Mouse (Mus musculus) brain, embryonic 18.5 days (tissue): ENCODE measurements at regions not wholly inside any gene's neighbourhood (a gene's known extent, or its start where the extent isn't known, plus 50 kb on each side); places are given as distances from the start of the nearest gene placed in this dataset.
A peak's percentile ranks its signal among the peaks of the same experiment; 100 is the strongest.

Experiments
- DNase-seq: peaks from one replicate; pipeline ENCODE4 v3.0.0-alpha.2; 2012; ENCODE audit warnings: low read depth, low spot score

GRCm38 (mm10) chr13:86657051-86657450, 610.3 kb upstream of the Cox7c start:
- no peak for DNase-seq

DNA sequence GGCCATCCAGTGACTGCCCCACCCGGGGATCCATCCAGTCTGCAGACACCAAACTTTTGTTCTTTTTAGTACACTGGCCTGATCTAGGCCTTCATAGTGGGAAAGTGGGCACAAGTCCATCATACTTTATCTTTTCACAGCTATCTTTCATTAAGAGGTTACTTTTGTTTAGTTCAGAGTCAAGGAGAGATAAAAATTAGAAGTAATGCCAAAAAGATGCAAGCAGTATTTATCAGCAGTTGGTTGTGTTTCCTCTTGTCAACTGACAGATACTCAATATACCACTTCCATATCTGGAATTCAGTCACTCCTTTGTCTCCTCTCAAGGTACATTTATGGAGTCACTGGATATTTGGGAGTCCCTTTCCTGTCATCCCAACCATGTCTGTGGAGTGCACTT, 575.1 kb upstream of the Cox7c start:
- DNase-seq, result no peak

DNA sequence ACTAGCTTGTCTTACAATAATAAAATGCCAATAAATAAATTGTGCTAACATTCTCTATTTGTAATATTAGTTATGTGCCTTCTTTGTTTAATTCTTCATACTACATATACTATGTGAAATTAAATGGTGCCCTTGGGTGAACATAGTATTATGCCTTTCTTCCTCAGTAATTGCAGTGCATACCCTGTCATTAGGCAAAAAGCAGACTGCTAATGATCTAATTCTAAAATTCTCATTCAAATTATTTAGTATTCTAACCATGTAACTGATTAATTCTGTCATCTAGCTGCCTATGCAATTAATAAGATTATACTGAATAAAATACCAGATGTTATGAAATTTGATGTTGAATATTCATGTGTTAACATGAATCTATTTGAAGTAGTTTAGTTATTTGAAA, 555.3 kb upstream of the Cox7c start:
- peak; percentile 4 for DNase-seq

GRCm38 (mm10) chr13:86595126-86595525, 548.4 kb upstream of the Cox7c start:
- DNase-seq, result no peak

- no peak for DNase-seq
Measured at GRCm38 (mm10) chr13:86571901-86572300, 525.2 kb upstream of the Cox7c start.

GRCm38 (mm10) chr13:86555596-86555995, 508.9 kb upstream of the Cox7c start:
- no peak for DNase-seq
